Mouse (Mus musculus) c-Kit-negative CD71-positive TER-119-positive erythroid progenitor cells, embryonic 14.5 days (primary cell): ENCODE data around the gene Ldb3.

Experiments
- DNase-seq: peaks from one replicate; pipeline ENCODE4 v3.0.0-alpha.2; 2013; ENCODE audit warnings: low read depth, low spot score

Ldb3 gene

DNA sequence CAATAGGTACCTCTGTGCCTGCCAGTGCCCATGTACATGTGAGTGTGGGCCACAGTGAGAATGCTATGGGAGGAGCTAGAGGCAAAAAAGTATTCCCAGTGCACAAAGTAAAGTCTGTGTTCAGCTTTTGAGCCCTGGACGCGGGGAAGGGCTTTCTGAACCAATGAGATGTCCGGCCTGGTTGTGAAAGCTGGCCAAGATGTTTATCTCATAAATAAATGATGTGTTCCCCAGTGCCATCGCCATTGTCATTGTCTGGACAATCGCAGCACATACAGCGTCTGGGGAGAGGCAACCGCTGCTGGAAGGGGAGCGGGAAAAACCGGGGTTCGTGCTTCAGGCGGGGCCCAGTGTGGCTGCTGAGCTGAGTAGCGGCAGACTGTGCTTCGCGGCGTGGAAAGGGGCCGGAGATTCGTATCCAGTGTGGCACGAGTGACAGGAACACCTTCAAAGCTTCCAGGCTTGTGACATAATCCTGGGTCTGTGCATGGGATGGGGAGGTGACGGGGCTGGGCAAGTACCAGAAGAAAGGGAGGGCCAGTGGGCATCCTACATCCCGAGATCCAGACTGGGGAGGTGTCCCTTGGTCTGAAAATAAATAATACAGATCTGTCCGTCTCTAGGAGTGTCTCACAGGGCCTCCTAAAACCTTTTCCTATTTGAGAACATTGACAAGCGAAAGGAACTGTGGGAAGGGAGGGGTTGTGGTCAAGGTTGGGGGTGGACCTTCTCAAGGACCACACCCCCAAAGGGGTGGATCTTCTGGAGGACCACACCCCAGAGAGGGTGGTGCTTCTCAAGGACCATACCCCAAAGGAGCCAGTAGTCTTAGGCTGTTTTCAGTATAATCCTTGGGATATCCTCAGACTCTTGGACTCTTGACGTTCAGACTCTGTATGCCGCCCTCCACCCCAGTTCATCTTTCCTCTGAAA, 2.5 kb upstream of the Ldb3 start:
- DNase-seq: no peak

DNA sequence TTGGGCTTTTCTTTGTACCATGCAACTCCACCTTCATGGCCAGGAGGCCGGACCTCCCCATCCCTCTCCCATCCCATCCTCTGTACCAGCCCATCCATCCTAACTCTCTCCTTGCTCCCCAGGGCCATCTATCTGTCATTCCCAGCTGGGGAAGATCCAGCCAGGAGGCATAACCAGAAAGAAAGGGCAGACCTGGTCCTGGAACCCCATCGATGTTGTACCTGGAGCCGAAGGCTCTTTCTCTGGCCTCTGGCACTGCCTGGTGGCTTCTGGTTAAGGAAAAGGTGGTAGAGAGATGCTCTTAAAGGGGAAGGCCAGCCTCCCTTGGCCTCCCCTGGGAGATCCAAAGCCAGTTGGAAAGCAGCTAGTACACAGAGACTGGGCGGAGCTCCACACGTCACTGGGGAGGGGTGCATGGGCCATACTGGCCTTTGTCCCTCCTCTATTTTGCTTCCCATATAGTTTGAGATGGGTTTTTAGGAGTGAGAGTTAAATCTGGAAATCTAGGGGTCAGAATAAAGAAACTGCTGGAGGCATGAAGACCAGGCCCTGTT, 1.6 kb upstream of the Ldb3 start:
- DNase-seq: no peak

DNA sequence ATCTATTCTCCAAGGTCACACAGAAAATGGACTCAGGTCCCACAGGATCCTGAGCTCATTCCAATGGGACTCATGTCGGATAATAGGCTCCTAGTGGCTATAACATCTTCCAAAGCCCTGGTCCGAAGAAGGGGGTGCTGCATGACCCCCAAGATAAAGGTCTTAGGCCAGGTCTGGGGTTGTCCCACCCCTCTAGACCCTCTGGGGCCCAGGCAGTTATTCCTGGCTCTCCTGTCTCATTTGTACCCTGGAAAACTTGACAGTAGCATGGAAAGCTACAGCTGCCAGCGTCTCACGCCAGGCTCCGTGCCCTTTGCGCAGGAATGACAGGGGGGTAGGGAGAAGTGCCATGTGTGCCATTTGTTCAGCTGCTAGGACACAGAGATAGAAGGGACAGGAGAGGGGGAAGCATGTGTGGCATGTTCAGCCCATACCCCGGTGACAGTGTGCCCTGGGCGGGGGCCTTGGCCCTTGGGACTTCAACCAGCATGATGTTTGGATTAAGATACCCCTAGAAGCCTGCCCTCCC, 767 bp upstream of the Ldb3 start:
- no peak for DNase-seq

DNA sequence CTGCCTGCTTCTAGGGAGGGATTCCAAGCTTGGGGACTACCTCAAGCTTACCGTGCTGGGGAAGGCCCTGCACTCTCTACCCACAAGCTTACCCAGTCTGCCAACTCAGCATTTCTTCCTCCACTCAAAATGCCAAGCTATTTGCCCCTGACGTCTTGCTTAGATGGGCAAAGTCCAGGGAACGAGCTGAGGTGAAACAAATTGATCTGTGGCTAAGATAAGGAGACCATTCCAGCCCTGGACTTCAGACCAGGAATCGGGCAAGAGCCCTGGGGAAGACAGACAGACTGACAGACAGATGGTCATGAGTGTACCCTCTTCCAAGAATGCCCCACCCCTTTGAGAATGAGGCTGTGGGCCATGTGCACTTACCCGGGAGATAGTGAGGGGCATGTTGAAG, 477 bp downstream of the Ldb3 start:
- no peak for DNase-seq

DNA sequence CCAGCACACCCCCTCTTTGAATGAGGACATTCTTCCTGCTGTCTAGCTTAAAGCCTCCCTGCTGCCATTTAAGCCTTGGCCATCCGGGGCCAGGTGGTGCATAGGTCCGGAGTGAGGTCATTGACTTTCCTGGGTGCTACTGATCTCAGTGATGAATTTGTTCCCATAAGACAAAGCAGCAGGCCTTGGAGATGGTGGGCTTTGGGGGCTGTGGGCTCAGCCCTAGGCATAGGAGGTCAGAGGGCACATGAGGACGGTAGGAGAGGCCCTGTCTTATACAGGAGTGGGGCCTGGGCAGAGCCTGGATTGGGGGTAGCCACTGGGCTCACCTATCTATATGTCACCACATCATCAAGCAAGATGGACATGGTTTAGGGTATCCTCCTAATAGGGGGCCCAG, 1.6 kb downstream of the Ldb3 start:
- DNase-seq: no peak

DNA sequence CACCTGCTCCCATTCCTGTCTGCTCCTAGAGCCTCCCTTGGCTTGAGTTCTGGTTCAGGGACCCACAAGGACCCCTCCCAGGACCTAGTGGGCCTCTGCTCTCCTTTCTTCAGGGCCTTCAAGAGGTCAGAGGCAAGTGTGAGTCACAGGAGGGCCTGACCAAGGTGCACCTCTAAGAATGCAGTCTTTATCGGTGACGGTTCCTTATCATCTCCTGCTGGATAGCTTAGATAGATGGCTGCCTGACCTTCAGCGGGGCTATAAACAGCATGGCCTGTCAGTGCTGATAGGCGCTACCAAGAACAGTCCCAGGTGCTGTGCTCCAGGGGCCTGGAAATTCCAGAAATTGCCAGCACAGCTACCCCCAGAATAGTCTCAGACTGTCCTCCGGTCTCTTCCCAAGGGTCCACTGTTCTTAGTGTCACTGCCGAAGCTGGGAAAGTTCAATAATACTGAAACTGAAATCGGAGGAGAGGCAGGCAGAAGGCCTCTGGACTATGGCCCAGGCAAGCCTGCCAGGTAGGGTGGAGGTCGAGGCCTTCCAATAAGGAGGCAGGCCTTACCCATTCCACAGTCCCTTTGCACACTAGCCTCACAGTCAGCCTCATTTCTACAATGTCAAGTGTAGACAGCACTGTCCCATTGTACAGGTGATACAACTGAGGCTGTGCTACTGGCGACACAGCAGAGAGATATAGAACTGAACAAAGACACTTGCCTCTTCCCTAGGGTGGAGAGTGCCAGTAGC, 3.0 kb downstream of the Ldb3 start:
- DNase-seq: no peak

DNA sequence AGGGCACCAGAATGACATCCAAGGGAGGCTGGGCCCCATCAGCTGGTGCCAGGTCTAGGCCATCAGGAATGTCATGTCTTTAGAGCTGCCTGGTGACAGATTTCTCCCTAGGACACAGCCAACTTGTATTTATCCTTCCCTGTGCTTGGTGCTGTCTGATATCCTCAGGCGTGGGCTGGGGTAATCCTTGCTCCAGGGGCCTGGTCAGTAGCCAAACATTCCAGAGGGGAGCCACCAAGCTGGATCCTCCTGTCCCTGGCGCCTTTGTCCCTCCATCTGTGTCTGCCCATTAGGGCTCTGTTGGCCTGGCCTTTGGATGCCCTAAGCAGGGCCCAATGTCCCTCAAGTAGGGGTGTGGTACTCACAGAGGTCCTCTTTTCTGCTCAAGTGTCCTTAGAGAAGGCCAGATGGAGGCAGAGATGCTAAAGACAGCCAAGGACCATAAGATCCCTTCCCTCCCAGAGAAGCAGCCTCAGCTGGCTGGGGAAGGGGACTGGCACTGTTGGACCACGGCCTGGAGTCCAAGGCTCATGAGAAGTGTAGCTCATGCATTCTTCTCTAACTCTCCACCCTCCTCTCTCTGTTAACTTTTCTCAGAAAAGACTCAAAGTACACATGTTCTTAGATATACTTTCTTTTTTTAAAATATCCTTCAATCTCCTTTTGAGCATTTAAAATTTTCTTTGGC, 5.6 kb downstream of the Ldb3 start:
- no peak for DNase-seq

DNA sequence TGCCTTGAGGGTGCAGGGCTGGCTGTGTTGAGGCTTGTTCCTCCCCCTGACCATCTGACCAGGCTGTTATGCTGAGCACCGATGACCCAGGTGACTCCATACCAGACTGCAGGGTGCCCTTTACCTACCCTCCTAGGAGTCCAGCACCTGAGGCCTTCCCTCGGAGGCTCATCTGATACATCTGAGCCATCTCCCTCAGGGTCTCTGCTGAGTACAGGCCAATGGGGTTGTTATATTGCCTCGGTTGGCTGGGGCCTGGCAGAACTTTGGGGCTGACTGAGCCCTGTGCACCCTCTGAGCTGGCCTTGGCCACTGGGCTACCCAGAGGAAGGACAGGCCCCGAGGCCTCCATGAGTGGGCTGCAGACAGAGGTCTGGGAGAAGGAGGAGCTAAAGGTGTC, 11.6 kb downstream of the Ldb3 start:
- no peak for DNase-seq

DNA sequence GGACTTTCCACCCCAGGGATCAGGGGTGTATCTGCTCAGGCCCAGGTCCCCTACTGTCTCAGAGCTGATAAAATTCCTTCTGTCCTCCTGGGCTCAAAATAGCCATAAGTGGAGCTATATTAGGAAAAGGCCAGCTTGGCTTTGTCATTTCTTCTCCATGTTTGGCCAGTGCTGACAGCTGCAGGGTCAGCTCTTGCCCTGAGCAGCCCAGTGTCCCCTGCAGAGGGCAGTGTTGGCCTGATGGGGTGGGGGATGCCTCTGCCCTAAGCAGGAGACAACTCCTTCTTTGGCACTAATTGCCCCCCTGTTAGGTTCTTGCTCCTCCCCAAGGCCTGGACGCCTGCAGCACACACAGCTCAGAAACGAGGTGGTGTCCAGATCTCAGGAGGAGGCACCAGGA, 14.4 kb downstream of the Ldb3 start:
- no peak for DNase-seq

DNA sequence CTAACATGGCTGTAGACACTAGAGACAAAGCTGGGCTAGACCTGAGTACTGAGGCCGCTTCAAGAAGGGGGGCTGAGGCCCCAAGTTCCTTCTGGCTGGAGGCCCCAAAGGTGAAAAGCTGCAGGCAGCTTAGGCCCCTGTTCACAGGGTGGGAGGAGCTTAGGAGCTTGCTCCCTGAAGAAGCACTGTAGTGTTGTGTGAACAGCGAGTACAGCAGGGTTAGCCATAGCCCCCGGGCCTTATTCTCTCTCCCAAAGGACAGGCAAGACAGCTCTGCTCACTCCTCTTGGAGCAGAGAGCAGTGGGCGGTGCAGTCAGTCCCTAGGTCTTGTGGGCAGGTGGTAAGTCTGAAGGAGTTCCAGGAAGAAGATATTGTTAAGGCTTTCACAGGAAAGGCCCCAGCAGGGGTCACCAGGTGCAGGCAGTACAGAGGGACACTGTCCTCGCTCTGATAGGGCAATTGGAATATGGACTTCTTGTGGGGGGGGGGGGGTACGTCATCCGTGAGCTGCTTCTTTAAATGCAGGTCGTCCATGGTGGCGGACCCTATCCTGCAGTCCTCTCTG, 15.1 kb downstream of the Ldb3 start:
- no peak for DNase-seq

DNA sequence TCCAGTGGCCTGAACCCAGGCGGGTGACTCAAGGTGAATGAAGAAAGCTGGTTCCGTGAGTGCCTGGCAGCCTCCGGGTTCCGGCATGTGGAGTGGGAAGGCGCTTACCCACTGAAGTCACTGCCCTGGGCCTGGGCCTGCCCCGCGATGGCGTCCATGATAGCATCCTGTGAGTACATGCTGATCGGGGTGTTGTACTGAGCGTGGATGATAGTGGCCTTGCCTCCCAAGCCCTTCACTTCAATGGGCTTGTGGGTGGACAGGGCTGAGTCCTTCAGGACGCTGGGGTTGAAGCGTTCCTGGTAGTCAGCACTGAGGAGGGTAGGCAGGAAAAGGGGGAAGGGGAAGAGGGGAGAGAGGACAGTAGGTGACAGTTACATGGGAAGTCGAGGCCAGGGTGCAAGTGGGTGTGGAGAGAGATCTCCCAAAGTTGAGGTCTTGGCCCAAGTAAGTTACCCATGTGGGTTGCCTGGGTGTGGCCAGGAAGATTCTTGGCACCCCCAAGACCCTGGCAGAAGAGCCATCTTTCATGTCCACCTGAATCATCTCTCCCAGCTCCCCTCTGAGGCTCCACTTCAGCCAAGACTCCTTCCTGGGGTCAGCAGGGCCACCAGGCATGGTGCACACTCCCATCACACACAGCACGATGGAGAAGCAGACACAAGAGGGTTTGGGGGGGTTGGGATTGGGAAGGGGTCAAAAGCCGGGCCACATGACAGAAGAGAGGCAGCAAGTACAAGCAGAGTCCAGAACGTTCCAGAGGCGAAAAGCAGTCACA, 16.7 kb downstream of the Ldb3 start:
- no peak for DNase-seq

DNA sequence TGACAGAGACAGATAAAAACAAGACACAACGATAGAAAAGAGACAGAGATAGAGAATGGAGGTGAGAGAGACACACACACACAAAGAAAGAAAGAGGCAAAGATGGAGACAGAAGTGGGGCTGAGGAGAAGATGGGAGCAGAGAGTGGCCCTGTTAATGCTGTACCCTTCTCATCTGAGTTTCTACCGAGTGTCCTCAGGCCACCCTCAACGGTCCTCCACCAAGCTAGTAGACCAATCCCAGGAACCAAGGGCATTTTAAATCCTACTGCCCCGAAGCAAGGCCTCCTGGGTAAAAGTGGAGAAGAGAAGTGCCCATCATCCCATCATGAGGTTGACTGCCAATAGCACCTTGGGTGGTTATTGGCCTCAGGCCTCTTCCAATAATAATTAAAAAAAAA, 17.6 kb downstream of the Ldb3 start:
- no peak for DNase-seq

DNA sequence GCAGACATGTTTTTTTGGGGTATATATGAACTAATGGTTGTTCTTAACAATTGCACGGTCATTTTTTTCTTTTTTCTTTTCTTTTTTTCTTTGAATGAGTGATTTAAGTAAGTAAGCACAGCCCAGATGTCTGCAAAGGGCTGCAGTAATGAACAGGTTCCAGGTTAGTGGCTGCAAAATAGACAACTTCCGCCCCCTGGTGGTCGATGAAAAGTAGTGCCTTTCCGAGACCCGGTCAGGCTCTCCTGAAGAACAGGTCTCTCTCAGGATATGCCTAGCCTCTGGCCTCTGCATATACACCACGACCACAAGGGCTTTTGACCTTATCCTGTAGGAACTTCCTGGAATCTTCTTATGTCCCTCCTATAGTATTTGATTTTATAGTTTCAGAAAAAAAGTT, 18.2 kb downstream of the Ldb3 start:
- DNase-seq: peak; percentile 21

DNA sequence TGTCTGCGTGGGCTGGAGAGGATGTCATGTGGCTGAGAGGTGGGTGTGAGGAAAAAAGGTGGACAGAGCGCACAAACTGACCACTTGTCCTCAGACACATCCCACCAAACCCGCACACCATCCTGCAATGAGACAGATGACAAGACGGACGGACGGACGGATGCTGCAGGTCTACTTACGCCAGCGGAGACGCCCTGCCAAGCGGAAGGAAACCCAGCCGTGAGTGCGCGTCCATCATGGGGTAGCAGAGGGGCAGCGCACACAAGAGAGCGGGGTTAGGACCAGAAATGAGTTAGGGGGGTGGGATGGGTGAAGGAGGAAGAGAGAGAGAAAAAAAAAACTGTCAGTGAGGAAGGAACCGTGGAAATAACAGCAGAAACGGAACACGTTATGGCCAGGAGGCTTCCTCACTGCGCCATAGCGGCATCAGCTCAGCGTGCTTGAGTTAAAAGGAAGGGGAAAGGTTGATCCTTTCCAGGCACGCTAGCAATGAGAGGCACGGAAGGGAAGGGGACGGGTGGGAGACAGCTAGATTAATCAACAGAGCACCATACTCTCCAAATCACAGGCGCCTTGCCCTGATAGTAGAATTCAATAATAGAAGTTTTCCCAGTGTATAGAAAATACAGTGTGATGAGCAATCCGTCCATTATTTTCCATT, 18.8 kb downstream of the Ldb3 start:
- DNase-seq: no peak

DNA sequence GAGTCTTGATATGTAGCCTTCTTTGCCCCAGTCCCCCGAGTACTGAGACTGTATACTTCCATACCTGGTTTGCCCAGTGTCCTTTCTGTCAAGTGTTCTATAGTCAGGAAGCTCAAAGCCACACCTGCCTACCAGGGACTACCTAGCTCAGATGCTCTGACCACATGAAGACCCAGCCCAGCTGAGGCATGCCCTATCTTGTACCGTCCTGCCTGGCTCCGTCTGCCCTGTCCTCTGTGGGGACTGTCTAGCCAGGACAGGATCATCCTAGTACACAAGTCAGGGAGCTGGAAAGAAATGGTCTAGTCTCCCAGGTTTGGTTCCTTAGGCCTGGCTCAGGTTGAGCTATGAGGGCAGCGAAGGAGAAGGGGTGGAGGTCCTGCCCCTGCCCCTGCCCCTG, 19.9 kb downstream of the Ldb3 start:
- DNase-seq: no peak

DNA sequence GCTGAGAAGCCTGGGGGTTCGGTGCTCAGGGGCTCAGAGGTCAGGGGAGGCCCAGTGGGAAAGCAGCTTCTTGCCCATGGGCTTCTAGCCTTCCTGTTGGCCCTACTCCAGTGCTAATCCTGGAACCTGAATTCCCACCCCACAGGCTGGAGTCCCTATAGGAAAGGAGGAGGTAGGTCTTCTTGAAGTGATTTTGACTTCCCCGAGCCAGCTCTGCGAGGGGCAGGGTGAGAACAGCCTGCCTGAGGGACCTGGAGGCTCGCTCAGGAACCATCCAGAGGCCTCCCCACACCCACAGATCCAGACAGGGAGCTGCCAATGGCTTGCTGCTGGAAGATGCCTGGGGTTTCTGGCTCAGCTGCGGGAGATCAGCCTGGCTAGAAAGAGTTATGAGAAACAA, 20.8 kb downstream of the Ldb3 start:
- no peak for DNase-seq

DNA sequence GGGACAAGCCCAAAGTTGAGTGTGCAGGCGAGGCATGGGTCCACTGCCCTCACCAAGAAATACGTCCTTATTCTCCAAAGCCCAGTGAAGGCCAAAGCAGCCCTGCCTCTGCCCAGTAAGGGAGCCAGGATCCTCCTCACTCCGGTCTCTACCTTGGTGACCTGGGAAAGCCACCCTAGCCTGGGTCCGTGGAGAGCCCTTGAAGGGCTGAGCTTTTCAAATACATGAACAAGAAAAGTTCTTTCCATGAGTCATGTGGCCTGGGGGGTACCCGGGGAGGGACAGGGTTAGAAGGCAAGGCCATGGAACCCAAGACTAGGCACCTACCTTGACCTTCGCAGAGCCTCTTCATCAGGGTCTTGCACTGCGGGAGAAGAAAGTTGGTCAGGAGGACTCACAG, 22.0 kb downstream of the Ldb3 start:
- DNase-seq: no peak

DNA sequence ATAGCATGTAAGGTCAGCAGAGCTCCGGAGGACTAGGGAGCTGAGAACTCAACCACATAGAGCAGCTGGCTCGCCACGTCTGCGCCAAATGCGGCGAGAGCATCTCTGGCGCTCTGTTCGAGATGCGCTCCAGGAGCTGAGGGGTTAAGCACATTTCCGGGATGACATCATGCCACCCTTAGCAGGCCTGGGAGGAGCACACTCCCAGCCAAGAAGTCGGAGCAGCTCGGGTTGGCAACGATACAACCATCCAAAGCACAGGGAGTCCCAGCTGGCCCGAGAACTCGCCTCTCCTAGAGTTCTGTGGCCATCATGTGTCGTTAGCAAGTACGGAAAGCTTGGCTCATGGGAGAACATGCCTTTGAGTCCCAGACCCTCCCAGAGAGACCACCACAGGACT, 22.8 kb downstream of the Ldb3 start:
- no peak for DNase-seq

DNA sequence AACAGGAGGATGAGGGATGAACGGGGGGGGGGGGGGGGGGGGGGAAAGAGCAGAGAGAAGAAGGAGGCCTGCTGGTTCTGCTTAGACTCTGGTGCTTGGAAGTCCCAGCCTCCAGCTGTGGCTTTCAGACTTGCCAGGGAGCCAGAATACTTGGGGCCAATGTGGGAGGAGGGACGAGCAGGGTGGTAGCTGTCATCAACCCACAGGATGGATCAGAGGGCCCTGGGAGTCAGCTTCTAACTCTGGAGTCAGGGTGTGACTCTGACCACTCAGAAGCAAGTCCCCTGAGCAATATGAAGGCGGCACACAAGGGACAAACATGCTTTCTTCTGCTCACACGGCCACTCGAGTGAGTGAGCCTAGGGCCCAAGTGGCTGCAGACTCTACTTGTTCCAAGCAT, 23.8 kb downstream of the Ldb3 start:
- DNase-seq: no peak

DNA sequence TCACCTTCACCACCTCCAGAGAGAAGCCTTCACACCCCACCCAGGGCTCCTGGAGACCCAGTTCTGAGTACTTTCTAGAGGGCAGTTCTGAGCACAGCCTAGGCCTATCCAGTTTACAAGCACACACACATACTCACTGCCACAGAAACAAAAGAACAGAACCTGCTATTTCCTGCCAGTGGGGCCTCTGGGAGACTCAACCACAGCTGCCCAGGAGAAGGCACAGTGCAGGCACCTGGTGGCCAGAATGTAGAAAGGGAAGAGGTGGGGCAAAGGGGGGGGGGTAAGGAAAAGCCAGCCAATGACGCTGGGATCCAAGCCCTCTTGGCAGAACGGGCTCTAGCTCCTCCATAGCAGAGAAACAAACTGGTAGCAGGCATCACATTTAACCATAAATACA, 26.1 kb downstream of the Ldb3 start:
- no peak for DNase-seq
